Mouse (Mus musculus) midbrain, embryonic 10.5 days (tissue): ENCODE results near the gene Gm867. TPM values are rescaled to one million over a fixed set of nuclear protein-coding genes. Genes with fewer than 3 reads are reported as not detected.

Experiments used
- DNase-seq: peaks from one replicate; pipeline ENCODE4 v3.0.0-alpha.2; 2017; ENCODE audit warnings: low spot score
- H3K27ac ChIP-seq: fragments of 300-500 bp; sonication (generic); replicated peaks from 2 replicates; pipeline ENCODE4 v1.5.1; 2016; ENCODE audit warnings: mild to moderate bottlenecking
- H3K27me3 ChIP-seq: fragments of 300-500 bp; sonication (generic); 2 replicates; pipeline ENCODE4 v1.6.1; 2016; ENCODE audit warnings: low read depth, mild to moderate bottlenecking; ENCODE audit not compliant: poor library complexity, severe bottlenecking
- H3K36me3 ChIP-seq: fragments of 300-500 bp; sonication (generic); 2 replicates; pipeline ENCODE4 v1.6.1; 2016; ENCODE audit warnings: mild to moderate bottlenecking, moderate library complexity
- H3K4me1 ChIP-seq: fragments of 300-500 bp; sonication (generic); 2 replicates; pipeline ENCODE4 v1.6.1; 2016
- H3K4me3 ChIP-seq: fragments of 300-500 bp; sonication (generic); 2 replicates; pipeline ENCODE4 v1.5.1; 2016; ENCODE audit warnings: mild to moderate bottlenecking, moderate library complexity
- H3K9me3 ChIP-seq: fragments of 300-500 bp; sonication (generic); replicated peaks from 2 replicates; pipeline ENCODE4 v1.6.1; 2016; ENCODE audit warnings: mild to moderate bottlenecking
- WGBS: fragments of 180-500 bp; shearing (Covaris S2); methylation state at CpG from one replicate; pipeline ENCODE4 v1.1.7; 2016; 5-methylcytosine and 5-hydroxymethylcytosine counted together
- polyA plus RNA-seq: library from polyadenylated mRNA; unstranded; fragments of >200 nt; fragmentation: Nextera tagmentation; extraction: Ambion mirVana; gene quantifications from 2 replicates; pipeline ENCODE4 v1.2.1, GENCODE M21; 2016

Gene Gm867
- polyA plus RNA-seq, 1 experiment from 2014 or later: 0.52 TPM

- Histone ChIP-seq H3K27ac (peak overlapping the region; percentile 88), H3K4me1 (peaks cover 52% of the 10 kb centered on the region), H3K4me3 (peak overlapping the region; percentile 72), H3K36me3 (peaks cover 6% of the 10 kb centered on the region; the same call in 1 of the 2 replicates), H3K9me3 (no peaks in the 10 kb centered on the region), H3K27me3 (peaks cover 86% of the 10 kb centered on the region)
- under 1% methylated on average over 43 of the region's 44 CpGs for WGBS
- DNase-seq: peak; percentile 76
These were observed 8.3 kb downstream of the Gm867 start for GRCm38 (mm10) chr10:75932081-75932678.

GRCm38 (mm10) chr10:75931311-75931710 lies 9.2 kb downstream of the Gm867 start:
- peaks cover 77% of the 10 kb centered on the region for H3K27me3 ChIP-seq
- peaks cover 13% of the 10 kb centered on the region for H3K36me3 ChIP-seq
- H3K27ac ChIP-seq: peak overlapping the region; percentile 88; the same call in 1 of the 2 replicates
- H3K4me1 ChIP-seq: peaks cover 48% of the 10 kb centered on the region
- peak overlapping the region; percentile 72 for H3K4me3 ChIP-seq
- 21% methylated on average over 7 of the region's 7 CpGs for WGBS
- no peak for DNase-seq
- H3K9me3 ChIP-seq: no peaks in the 10 kb centered on the region

GRCm38 (mm10) chr10:75930304-75930703 lies 10.2 kb downstream of the Gm867 start:
- DNase-seq: no peak
- Histone ChIP-seq H3K9me3 (no peaks in the 10 kb centered on the region), H3K36me3 (peaks cover 20% of the 10 kb centered on the region), H3K4me3 (no peak overlapping the region), H3K27me3 (peaks cover 67% of the 10 kb centered on the region), H3K4me1 (peaks cover 37% of the 10 kb centered on the region), H3K27ac (no peak overlapping the region)
- WGBS: 33% methylated on average over 6 of the region's 6 CpGs

DNA sequence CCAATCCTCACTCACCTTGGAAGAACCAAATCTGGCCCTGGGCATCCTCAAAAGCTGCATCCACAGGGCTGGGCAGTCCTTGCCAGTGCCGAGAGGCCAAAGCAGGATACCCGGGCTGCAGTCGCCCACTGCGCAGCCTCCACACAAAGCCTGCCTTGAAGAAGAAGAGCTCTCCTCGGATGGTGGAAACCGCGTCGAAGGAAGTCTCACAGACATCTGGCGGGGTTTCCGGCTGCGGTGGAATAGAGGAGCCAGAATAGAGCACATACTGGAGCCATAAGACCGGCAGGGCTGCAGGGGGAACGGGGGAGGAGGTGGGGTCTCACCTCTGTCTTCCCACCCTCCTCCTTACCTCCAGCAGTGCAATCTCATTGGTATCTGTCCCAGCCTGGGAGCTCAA lies 14.1 kb downstream of the Gm867 start:
- WGBS: 70% methylated on average over 13 of the region's 13 CpGs
- no peak overlapping the region for H3K27ac ChIP-seq
- peaks cover 24% of the 10 kb centered on the region for H3K4me1 ChIP-seq
- H3K9me3 ChIP-seq: no peaks in the 10 kb centered on the region
- H3K36me3 ChIP-seq: peaks cover 34% of the 10 kb centered on the region
- no peak for DNase-seq
- peaks cover 30% of the 10 kb centered on the region for H3K27me3 ChIP-seq
- H3K4me3 ChIP-seq: no peak overlapping the region

DNA sequence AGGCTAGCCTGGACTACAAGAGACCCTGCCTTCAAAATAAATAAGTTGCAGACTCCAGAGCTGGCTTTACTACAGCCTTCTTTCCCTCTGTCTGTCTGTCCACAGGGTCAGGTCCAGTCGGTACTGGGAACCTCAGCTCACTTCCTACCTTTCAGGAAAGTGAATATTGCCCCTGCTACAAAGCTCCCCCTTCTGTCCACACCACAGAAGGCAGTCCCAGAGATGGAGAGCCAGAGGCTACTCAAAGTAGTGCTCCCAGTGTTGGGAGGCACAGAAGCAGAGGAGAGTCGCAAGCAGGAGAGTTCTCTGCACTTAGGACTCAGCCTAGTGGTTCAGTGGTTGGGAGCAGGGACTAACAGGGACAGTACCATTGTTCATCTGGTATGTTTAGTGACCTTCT lies 16.1 kb downstream of the Gm867 start:
- Histone ChIP-seq H3K27ac (no peak overlapping the region), H3K9me3 (no peaks in the 10 kb centered on the region), H3K27me3 (peaks cover 9% of the 10 kb centered on the region), H3K4me1 (peaks cover 27% of the 10 kb centered on the region), H3K4me3 (no peak overlapping the region), H3K36me3 (peaks cover 39% of the 10 kb centered on the region)
- 67% methylated on average over 2 of the region's 2 CpGs for WGBS
- no peak for DNase-seq

DNA sequence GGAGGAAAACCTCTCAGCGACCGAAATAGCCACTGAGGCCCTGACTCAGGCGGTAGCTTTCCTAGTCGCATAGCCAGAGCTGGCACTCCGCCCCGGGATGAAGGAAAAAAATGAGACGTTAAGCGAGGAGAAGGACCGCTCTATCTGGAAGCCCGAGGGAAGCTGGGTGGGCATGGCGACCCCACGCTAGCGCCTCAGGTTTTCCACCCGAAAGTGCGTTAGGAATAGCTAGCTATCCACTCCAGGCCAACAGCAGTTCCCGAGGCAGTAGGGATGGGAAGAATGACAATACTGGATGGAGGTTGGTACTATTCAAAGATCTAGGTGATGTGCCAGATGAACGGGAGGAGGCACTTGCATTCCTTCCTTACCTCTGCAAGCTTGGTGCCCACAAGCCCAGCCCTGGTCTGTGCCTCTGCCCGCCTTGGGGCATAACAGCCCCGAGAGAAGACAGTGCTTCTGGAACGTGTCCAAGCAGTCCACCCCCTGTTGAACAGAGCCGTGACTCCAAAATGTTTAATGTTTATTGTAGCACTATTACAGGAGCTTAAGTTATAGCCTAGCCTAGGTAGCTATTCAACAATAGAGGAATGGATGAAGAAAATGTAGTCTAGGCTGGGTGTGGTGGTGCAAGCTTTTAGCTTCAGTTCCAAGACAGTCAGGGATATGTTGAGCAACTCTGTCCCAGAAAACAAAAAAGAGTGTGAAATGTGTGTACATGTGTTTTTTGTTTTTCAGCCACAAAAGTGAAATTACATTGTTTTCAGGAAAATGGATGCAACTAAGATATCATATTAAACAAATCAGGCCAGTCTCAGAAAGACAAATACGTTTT lies 18.5 kb downstream of the Gm867 start:
- no peak for DNase-seq
- H3K9me3 ChIP-seq: no peaks in the 10 kb centered on the region
- peak overlapping the region; percentile 91 for H3K4me3 ChIP-seq
- WGBS: 8% methylated on average over 22 of the region's 22 CpGs
- peaks cover 38% of the 10 kb centered on the region for H3K4me1 ChIP-seq
- H3K27me3 ChIP-seq: no peaks in the 10 kb centered on the region
- H3K36me3 ChIP-seq: peaks cover 54% of the 10 kb centered on the region
- H3K27ac ChIP-seq: peak overlapping the region; percentile 99

GRCm38 (mm10) chr10:75921026-75921725 lies 19.3 kb downstream of the Gm867 start, which contains the start of gene Smarcb1:
Gene Smarcb1 (minus strand): TSS chr10:75921617.
- peaks cover 38% of the 10 kb centered on the region for H3K4me1 ChIP-seq
- peak within 1 kb of the TSS; percentile 99 for H3K27ac ChIP-seq
- peak within 1 kb of the TSS; percentile 91 for H3K4me3 ChIP-seq
- WGBS: under 1% methylated on average over 76 of the region's 76 CpGs
- H3K27me3 ChIP-seq: no peaks in the 10 kb centered on the region
- no peaks in the 10 kb centered on the region for H3K9me3 ChIP-seq
- H3K36me3 ChIP-seq: peaks cover 56% of the 10 kb centered on the region
- peak; percentile 94 for DNase-seq

GRCm38 (mm10) chr10:75919026-75919425 lies 21.4 kb downstream of the Gm867 start:
- Histone ChIP-seq H3K4me1 (peaks cover 38% of the 10 kb centered on the region), H3K36me3 (peaks cover 62% of the 10 kb centered on the region), H3K27ac (no peak overlapping the region), H3K4me3 (no peak overlapping the region), H3K27me3 (no peaks in the 10 kb centered on the region), H3K9me3 (no peaks in the 10 kb centered on the region)
- no peak for DNase-seq
- WGBS: 92% methylated on average over 5 of the region's 5 CpGs

GRCm38 (mm10) chr10:75916840-75917239 lies 23.6 kb downstream of the Gm867 start:
- peaks cover 78% of the 10 kb centered on the region for H3K36me3 ChIP-seq
- H3K4me1 ChIP-seq: peaks cover 26% of the 10 kb centered on the region
- no peak overlapping the region for H3K4me3 ChIP-seq
- no peaks in the 10 kb centered on the region for H3K27me3 ChIP-seq
- no peak for DNase-seq
- no peaks in the 10 kb centered on the region for H3K9me3 ChIP-seq
- 81% methylated on average over 8 of the region's 8 CpGs for WGBS
- no peak overlapping the region for H3K27ac ChIP-seq

DNA sequence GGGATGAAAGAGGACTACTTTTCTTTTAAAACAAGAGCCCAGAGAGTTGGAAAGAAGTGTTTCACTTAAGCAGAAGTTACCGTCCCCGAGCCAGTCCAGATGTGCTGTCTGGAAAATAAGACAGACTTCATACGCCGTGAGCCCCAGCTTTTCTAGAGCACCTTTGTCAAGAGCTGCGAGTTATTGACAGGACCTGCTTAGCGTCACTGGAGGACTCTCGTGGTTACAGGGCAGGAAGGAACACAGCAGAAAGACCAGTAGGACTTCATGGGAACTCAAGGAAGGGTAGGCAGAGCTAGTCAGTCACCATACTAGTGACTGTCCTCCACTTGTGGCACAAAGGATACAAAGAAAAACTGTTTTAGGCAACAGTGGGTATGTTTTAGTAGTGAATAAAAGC lies 24.9 kb downstream of the Gm867 start:
- peaks cover 90% of the 10 kb centered on the region for H3K36me3 ChIP-seq
- H3K9me3 ChIP-seq: no peaks in the 10 kb centered on the region
- WGBS: 93% methylated on average over 7 of the region's 7 CpGs
- no peak overlapping the region for H3K27ac ChIP-seq
- peaks cover 23% of the 10 kb centered on the region for H3K4me1 ChIP-seq
- no peak for DNase-seq
- no peaks in the 10 kb centered on the region for H3K27me3 ChIP-seq
- no peak overlapping the region for H3K4me3 ChIP-seq

DNA sequence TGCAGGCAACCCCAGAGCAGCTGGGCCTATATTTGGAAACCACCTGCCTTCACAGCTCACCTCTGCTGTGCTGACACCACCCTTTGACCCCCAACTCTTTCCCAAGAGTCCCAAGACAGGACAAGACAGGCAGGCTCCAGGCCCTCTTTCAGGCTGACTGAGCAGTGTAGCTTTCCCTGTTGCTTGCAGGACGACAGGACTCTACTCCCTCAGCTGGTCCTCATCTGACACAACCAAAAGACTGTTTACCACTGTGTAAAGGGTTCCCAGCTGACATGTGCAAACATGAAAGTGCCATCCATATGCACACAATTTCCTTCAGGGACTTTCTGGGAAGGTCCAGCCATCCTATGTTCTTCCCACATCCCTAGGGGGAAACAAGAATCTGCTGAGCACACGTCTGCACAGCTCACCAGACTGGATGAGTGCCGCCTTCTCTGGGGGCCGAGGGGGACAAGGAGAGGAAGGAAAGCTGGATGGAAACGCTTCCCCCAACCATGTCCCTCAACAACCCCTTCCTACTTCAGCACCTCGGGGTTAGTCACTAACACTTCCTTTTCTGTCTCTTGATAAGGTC lies 27.4 kb downstream of the Gm867 start:
- Histone ChIP-seq H3K36me3 (peaks cover 96% of the 10 kb centered on the region), H3K9me3 (no peaks in the 10 kb centered on the region), H3K4me1 (0 out of 2 replicates have a peak, but pooled peaks cover under 1% of the 10 kb centered on the region), H3K27ac (no peak overlapping the region), H3K4me3 (no peak overlapping the region), H3K27me3 (no peaks in the 10 kb centered on the region)
- no peak for DNase-seq
- WGBS: 81% methylated on average over 6 of the region's 6 CpGs

GRCm38 (mm10) chr10:75910698-75911097 lies 29.8 kb downstream of the Gm867 start:
- no peak overlapping the region for H3K27ac ChIP-seq
- peaks cover 96% of the 10 kb centered on the region for H3K36me3 ChIP-seq
- no peaks in the 10 kb centered on the region for H3K9me3 ChIP-seq
- H3K4me3 ChIP-seq: no peak overlapping the region
- no peaks in the 10 kb centered on the region for H3K27me3 ChIP-seq
- DNase-seq: no peak
- 89% methylated on average over 2 of the region's 2 CpGs for WGBS
- no peaks in the 10 kb centered on the region for H3K4me1 ChIP-seq
